Mouse (Mus musculus) central nervous system, embryonic 18 days (tissue): ENCODE data around the gene Amigo1. TPM values are rescaled to one million over a fixed set of nuclear protein-coding genes. Genes with fewer than 3 reads are reported as not detected.

Source experiments
- polyA plus RNA-seq: library from polyadenylated mRNA; depleted of rRNA; stranded (reverse); fragments of >200 nt; gene quantifications from 2 replicates; pipeline ENCODE4 v1.2.3, GENCODE M21; 2012; rRNA removed

Gene Amigo1
- 19.0 and 19.8 TPM in 2 replicates for polyA plus RNA-seq

GRCm38 (mm10) chr3:108186098-108187047 lies at the start of gene Amigo1:
Gene Amigo1, plus strand, starts transcription at chr3:108186335.

DNA sequence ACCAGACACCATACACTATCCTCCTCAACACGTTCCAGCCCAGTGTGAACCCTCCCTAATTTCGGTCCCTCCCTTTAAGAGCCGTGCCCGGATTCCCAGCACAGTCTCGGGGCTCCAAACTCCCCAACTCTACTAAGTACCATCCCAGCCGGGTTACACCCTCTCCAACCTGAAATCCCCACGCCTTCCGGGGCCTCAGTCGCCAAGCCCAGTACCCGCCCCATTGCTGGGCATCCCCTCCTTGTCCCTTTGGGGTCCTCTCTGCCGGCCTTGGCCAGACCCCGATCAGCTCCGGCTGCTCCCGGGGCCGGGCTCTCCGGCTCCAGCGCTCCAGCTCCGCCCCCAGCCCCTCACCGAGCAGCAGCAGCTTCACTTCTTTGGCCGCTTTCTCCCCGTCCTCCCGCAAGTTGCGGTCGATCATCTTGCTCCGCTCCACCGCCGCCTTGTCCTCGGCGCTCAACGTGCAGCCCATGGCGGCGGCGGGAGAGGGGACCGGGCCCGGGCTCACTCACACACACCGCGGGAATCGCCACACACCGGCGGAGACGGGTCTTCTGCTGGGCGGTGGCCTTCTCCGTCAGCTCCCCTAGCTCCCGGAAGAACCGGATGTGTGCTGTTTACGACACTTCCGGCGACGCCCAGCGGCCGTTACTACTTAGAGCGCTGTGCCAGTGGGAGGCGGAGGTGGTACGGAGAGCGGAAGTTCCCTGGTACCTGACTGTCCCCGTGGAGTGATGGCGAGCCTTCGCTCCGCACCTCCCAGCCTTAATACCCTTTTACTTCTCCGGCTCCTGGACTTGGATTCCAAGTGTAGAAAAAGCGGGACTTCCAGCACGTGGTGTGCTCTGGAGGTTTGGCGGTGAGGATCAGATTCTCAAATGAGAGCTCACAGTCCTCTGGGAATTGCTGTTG lies 40.3 kb upstream of the Amigo1 start, which contains the start of gene Gnai3:
TSS of gene Gnai3 (minus strand) at position 613 of the 912 bp plus-strand sequence.

GRCm38 (mm10) chr3:108154656-108155055 lies 31.5 kb upstream of the Amigo1 start, which contains the start of gene Gpr61:
Gene Gpr61, minus strand, starts transcription at chr3:108154882.

DNA sequence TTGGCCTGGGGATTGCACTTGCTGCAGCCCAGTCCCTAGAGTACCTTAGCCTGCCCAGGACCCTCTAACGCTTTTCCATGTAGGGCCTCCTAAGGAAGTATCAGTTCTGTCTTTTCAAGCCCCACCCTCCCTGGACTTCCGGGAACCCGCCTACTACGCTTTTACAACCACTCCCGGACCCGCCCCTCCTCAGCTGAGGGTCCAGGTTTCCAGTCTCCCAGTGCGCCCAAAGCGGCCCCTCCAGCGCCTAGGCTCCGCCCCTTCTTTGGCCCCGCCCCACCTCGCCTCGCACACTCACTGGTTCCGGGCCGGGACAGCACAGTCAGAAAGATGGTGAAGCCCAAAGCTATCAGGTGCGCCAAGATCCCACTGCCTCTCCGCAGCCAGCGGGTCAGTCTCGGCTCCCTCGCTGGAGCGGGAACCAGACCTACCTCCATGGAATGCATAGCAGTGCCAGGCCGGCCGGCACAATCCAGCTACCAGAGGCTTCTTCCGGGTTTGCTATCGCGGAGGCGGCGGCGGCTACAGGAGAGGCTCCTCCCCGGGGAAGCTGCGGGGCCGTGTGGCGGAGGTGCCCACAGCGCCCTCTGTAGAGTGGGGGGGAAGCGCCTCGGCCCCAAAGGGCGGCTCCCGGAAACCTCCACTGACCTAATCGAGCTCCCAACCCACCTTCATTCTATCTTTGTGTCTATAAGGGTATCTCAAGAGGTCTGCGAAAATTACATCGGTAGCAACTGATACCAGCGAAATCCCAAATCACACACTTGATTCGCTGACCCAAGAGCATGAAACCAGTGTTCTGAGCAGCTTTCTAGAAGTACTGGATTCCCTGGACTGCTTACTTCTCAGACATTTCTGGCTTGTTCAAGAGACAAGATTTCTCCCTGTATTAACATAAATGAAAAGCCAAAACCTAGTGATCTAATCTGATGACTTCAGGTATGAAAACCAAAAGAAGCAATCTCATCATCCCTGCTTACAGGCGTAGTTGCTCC lies 14.5 kb downstream of the Amigo1 start, which contains the start of gene Cyb561d1:
TSS of gene Cyb561d1 (minus strand) at position 884 of the 995 bp plus-strand sequence.

GRCm38 (mm10) chr3:108210771-108211139 lies 24.6 kb downstream of the Amigo1 start, which contains the start of gene Atxn7l2:
Gene Atxn7l2, minus strand, starts transcription at chr3:108210934.

DNA sequence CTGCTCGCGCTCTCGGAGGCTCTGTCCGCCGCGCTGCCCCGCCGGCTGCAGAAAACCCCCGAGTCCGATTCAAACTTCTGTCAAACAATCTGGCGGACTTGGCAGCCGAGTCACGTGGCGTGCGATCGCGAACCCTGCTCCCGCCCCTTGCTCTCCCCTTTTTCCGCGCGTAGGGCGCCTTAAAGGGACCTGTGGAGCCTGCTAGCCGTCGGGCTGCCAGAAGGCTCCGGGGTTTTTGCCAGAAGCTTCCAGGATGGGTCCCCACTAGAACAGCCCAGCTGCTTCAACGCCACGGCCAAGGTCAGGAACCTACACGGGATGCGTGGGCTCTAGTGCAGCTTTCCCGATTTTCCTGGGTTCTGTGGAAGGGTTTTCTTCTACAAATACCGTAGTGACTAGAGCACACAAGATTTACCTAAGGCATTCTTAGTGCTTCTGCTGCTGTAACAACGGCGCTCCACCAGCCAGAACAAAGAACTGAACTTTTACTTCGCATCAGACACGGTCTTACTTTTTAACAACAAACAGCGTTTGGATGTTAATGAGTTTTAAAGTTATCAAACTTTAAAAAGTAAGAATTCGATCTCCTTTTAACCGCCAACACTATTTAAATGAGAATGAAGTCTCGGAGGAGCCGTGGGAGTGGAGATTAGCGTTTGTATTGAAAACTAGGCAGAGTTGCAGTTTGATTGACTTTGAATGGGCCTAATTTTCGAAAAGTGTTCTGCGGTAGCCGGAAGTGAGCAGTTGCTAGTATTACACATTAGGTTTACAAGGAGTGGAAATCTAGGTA lies 40.6 kb downstream of the Amigo1 start, which contains the start of gene Sypl2:
TSS of gene Sypl2 (minus strand) at position 91 of the 793 bp plus-strand sequence.

Other genes starting within 250 kb of the Amigo1 start
- gene Gstm6, start 242.6 kb upstream of the Amigo1 start, polyA plus RNA-seq, result 10.0 and 10.6 TPM in 2 replicates
- not detected in 2 replicates for gene Gstm3, start 217.1 kb upstream of the Amigo1 start, polyA plus RNA-seq
- 6.8 and 8.2 TPM in 2 replicates for gene Gstm2, start 199.9 kb upstream of the Amigo1 start, polyA plus RNA-seq
- gene Gstm1, start 168.4 kb upstream of the Amigo1 start, polyA plus RNA-seq, result 86.3 and 90.3 TPM in 2 replicates
- gene Gstm4, start 141.4 kb upstream of the Amigo1 start, polyA plus RNA-seq, result 17.0 and 18.1 TPM in 2 replicates
- 90.2 and 99.8 TPM in 2 replicates for gene Ampd2, start 99.7 kb upstream of the Amigo1 start, polyA plus RNA-seq
- gene Gnat2, start 93.5 kb upstream of the Amigo1 start, polyA plus RNA-seq, result 0.10 and 0.20 TPM in 2 replicates
- gene Gnai3, start 40.2 kb upstream of the Amigo1 start, polyA plus RNA-seq, result 79.9 and 83.6 TPM in 2 replicates
- gene Gpr61, start 31.5 kb upstream of the Amigo1 start, polyA plus RNA-seq, result 5.2 TPM in 2 replicates
- gene Cyb561d1, start 14.9 kb downstream of the Amigo1 start, polyA plus RNA-seq, result 6.6 and 6.9 TPM in 2 replicates
- 36.4 and 37.2 TPM in 2 replicates for gene Atxn7l2, start 24.6 kb downstream of the Amigo1 start, polyA plus RNA-seq
- gene Sypl2, start 40.3 kb downstream of the Amigo1 start, polyA plus RNA-seq, result 1.0 and 2.5 TPM in 2 replicates
- gene Psma5, start 70.6 kb downstream of the Amigo1 start, polyA plus RNA-seq, result 166 and 175 TPM in 2 replicates
- gene Sort1, start 97.7 kb downstream of the Amigo1 start, polyA plus RNA-seq, result 61.8 and 62.0 TPM in 2 replicates
- gene Mybphl, start 178.6 kb downstream of the Amigo1 start, polyA plus RNA-seq, result 0.05 and 0.08 TPM in 2 replicates
- gene Psrc1, start 197.5 kb downstream of the Amigo1 start, polyA plus RNA-seq, result 18.1 and 19.3 TPM in 2 replicates
- 35.7 and 42.0 TPM in 2 replicates for gene Celsr2, start 229.2 kb downstream of the Amigo1 start, polyA plus RNA-seq